Mouse (Mus musculus) central nervous system, embryonic 18 days (tissue): ENCODE results near the gene Sh2d1b2. TPM values are rescaled to one million over a fixed set of nuclear protein-coding genes. Genes with fewer than 3 reads are reported as not detected.

Experiments
- polyA plus RNA-seq: library from polyadenylated mRNA; depleted of rRNA; stranded (reverse); fragments of >200 nt; gene quantifications from 2 replicates; pipeline ENCODE4 v1.2.3, GENCODE M21; 2012; rRNA removed

Sh2d1b2 gene
- 0.07 TPM in 1 of 2 replicates, not detected in the other for polyA plus RNA-seq

GRCm38 (mm10) chr1:170232688-170233087, at the start of gene Sh2d1b2:
TSS of gene Sh2d1b2 (plus strand) at chr1:170232749.

GRCm38 (mm10) chr1:170214757-170215522, 17.6 kb upstream of the Sh2d1b2 start, which contains the start of gene Uhmk1:
TSS of gene Uhmk1 (minus strand) at chr1:170215397.

GRCm38 (mm10) chr1:170277016-170277415, 44.5 kb downstream of the Sh2d1b2 start, which contains the start of gene Sh2d1b1:
TSS of gene Sh2d1b1 (plus strand) at chr1:170277320.

Other genes starting within 250 kb of the Sh2d1b2 start
- 4.3 and 5.1 TPM in 2 replicates for gene Ddr2, start 122.0 kb upstream of the Sh2d1b2 start, polyA plus RNA-seq
- 38.5 and 39.6 TPM in 2 replicates for gene Uap1, start 57.8 kb upstream of the Sh2d1b2 start, polyA plus RNA-seq
- 28.3 and 31.4 TPM in 2 replicates for gene Uhmk1, start 17.4 kb upstream of the Sh2d1b2 start, polyA plus RNA-seq
- gene Sh2d1b1, start 44.6 kb downstream of the Sh2d1b2 start, polyA plus RNA-seq = not detected in 2 replicates
- gene Gm7694, start 73.6 kb downstream of the Sh2d1b2 start, polyA plus RNA-seq = 3.8 TPM in 2 replicates
- not detected in 2 replicates for gene Spata46, start 76.1 kb downstream of the Sh2d1b2 start, polyA plus RNA-seq